Mouse (Mus musculus): ENCODE results near the gene Klhl7. TPM values are rescaled to one million over a fixed set of nuclear protein-coding genes. Genes with fewer than 3 reads are reported as not detected.

Klhl7 gene
- 55.1 and 60.2 TPM in 2 replicates for polyA plus RNA-seq (2015; fragmentation: Nextera tagmentation; extraction: Ambion mirVana)

GRCm38 (mm10) chr5:24100106-24100809 is at the start of gene Klhl7:
Gene Klhl7 (plus strand): TSS chr5:24100605.
- no peaks in the 10 kb centered on the region for H3K9me3 ChIP-seq
- H3K27me3 ChIP-seq, result no peaks in the 10 kb centered on the region
- peak within 1 kb of the TSS; percentile 83 for H3K27ac ChIP-seq
- H3K36me3 ChIP-seq, result no peaks in the 10 kb centered on the region
- H3K4me1 ChIP-seq, result peaks cover 9% of the 10 kb centered on the region
- under 1% methylated on average over 46 of the region's 47 CpGs for WGBS
- H3K4me3 ChIP-seq, result peak within 1 kb of the TSS; percentile 75
- peak within 1 kb of the TSS; percentile 84 for H3K9ac ChIP-seq
- ATAC-seq (ENCODE audit: low FRiP score, low read depth), result peak; percentile 98
- peak within 1 kb of the TSS; percentile 79 for H3K4me2 ChIP-seq (replicated peaks)

- H3K4me2 ChIP-seq (replicated peaks), result no peak overlapping the region
- H3K27ac ChIP-seq, result no peak overlapping the region
- no peaks in the 10 kb centered on the region for H3K4me1 ChIP-seq
- H3K9me3 ChIP-seq, result peaks cover 5% of the 10 kb centered on the region
- 55% methylated on average over 16 of the region's 16 CpGs for WGBS
- H3K36me3 ChIP-seq, result no peaks in the 10 kb centered on the region
- H3K9ac ChIP-seq, result no peak overlapping the region
- ATAC-seq (ENCODE audit: low FRiP score, low read depth), result no peak
- H3K27me3 ChIP-seq, result no peaks in the 10 kb centered on the region
- no peak overlapping the region for H3K4me3 ChIP-seq
Observed at GRCm38 (mm10) chr5:24051755-24052675, 48.4 kb upstream of the Klhl7 start.

- H3K36me3 ChIP-seq, result no peaks in the 10 kb centered on the region
- no peaks in the 10 kb centered on the region for H3K27me3 ChIP-seq
- H3K4me1 ChIP-seq, result no peaks in the 10 kb centered on the region
- no peak overlapping the region for H3K4me3 ChIP-seq
- no peak overlapping the region for H3K27ac ChIP-seq
- peaks cover 5% of the 10 kb centered on the region for H3K9me3 ChIP-seq
- H3K4me2 ChIP-seq (replicated peaks), result no peak overlapping the region
- WGBS, result 64% methylated on average over 9 of the region's 9 CpGs
- ATAC-seq (ENCODE audit: low FRiP score, low read depth), result no peak
- H3K9ac ChIP-seq, result no peak overlapping the region
Observed at GRCm38 (mm10) chr5:24053245-24054190, 46.9 kb upstream of the Klhl7 start.

- H3K27me3 ChIP-seq, result no peaks in the 10 kb centered on the region
- H3K4me1 ChIP-seq, result no peaks in the 10 kb centered on the region
- 91% methylated on average over 3 of the region's 3 CpGs for WGBS
- H3K9ac ChIP-seq, result no peak overlapping the region
- H3K27ac ChIP-seq, result no peak overlapping the region
- no peak overlapping the region for H3K4me3 ChIP-seq
- no peak overlapping the region for H3K4me2 ChIP-seq (replicated peaks)
- peaks cover 5% of the 10 kb centered on the region for H3K9me3 ChIP-seq
- H3K36me3 ChIP-seq, result no peaks in the 10 kb centered on the region
- no peak for ATAC-seq (ENCODE audit: low FRiP score, low read depth)
Observed at GRCm38 (mm10) chr5:24054382-24054781, 46.0 kb upstream of the Klhl7 start.

- Histone ChIP-seq H3K4me1 (no peaks in the 10 kb centered on the region), H3K4me2 (replicated peaks) (no peak overlapping the region), H3K27ac (no peak overlapping the region), H3K36me3 (no peaks in the 10 kb centered on the region), H3K4me3 (no peak overlapping the region), H3K27me3 (no peaks in the 10 kb centered on the region), H3K9ac (no peak overlapping the region), H3K9me3 (peaks cover 5% of the 10 kb centered on the region)
- no peak for ATAC-seq (ENCODE audit: low FRiP score, low read depth)
- 79% methylated on average over 2 of the region's 2 CpGs for WGBS
Observed at GRCm38 (mm10) chr5:24056865-24057264, 43.5 kb upstream of the Klhl7 start.

GRCm38 (mm10) chr5:24057592-24057991 is 42.8 kb upstream of the Klhl7 start:
- no peak overlapping the region for H3K27ac ChIP-seq
- no peaks in the 10 kb centered on the region for H3K36me3 ChIP-seq
- H3K4me1 ChIP-seq, result no peaks in the 10 kb centered on the region
- H3K4me2 ChIP-seq (replicated peaks), result no peak overlapping the region
- WGBS, result 68% methylated on average over 3 of the region's 3 CpGs
- no peak overlapping the region for H3K9ac ChIP-seq
- no peak overlapping the region for H3K4me3 ChIP-seq
- ATAC-seq (ENCODE audit: low FRiP score, low read depth), result no peak
- peaks cover 5% of the 10 kb centered on the region for H3K9me3 ChIP-seq
- H3K27me3 ChIP-seq, result no peaks in the 10 kb centered on the region

GRCm38 (mm10) chr5:24060949-24061348 is 39.5 kb upstream of the Klhl7 start:
- Histone ChIP-seq H3K4me2 (replicated peaks) (no peak overlapping the region), H3K27me3 (no peaks in the 10 kb centered on the region), H3K27ac (no peak overlapping the region), H3K36me3 (no peaks in the 10 kb centered on the region), H3K4me1 (no peaks in the 10 kb centered on the region), H3K9ac (no peak overlapping the region), H3K9me3 (no peaks in the 10 kb centered on the region), H3K4me3 (no peak overlapping the region)
- 53% methylated on average over 3 of the region's 3 CpGs for WGBS
- no peak for ATAC-seq (ENCODE audit: low FRiP score, low read depth)

GRCm38 (mm10) chr5:24063034-24063433 is 37.4 kb upstream of the Klhl7 start:
- no peaks in the 10 kb centered on the region for H3K27me3 ChIP-seq
- H3K9ac ChIP-seq, result no peak overlapping the region
- 79% methylated on average over 6 of the region's 6 CpGs for WGBS
- no peaks in the 10 kb centered on the region for H3K9me3 ChIP-seq
- H3K4me2 ChIP-seq (replicated peaks), result no peak overlapping the region
- H3K27ac ChIP-seq, result no peak overlapping the region
- H3K4me3 ChIP-seq, result no peak overlapping the region
- ATAC-seq (ENCODE audit: low FRiP score, low read depth), result no peak
- H3K4me1 ChIP-seq, result no peaks in the 10 kb centered on the region
- H3K36me3 ChIP-seq, result no peaks in the 10 kb centered on the region

GRCm38 (mm10) chr5:24063545-24063944 is 36.9 kb upstream of the Klhl7 start:
- Histone ChIP-seq H3K4me1 (no peaks in the 10 kb centered on the region), H3K27me3 (no peaks in the 10 kb centered on the region), H3K9ac (no peak overlapping the region), H3K4me2 (replicated peaks) (no peak overlapping the region), H3K27ac (no peak overlapping the region), H3K4me3 (no peak overlapping the region), H3K9me3 (no peaks in the 10 kb centered on the region), H3K36me3 (no peaks in the 10 kb centered on the region)
- 0 out of 2 replicates have a peak, but pooled peaks have one; percentile 36 for ATAC-seq (ENCODE audit: low FRiP score, low read depth)
- WGBS, result 74% methylated on average over 4 of the region's 4 CpGs

- Histone ChIP-seq H3K27ac (no peak overlapping the region), H3K9me3 (no peaks in the 10 kb centered on the region)
Observed at GRCm38 (mm10) chr5:24068955-24069354, 31.4 kb upstream of the Klhl7 start.

GRCm38 (mm10) chr5:24072031-24072430 is 28.4 kb upstream of the Klhl7 start:
- WGBS, result 55% methylated on average over 6 of the region's 6 CpGs
- no peaks in the 10 kb centered on the region for H3K36me3 ChIP-seq

More at GRCm38 (mm10) chr5:24068955-24069354, 31.4 kb upstream of the Klhl7 start:
- 72% methylated on average over 6 of the region's 6 CpGs for WGBS
- H3K4me3 ChIP-seq, result no peak overlapping the region
- H3K9ac ChIP-seq, result no peak overlapping the region
- no peaks in the 10 kb centered on the region for H3K27me3 ChIP-seq
- H3K4me1 ChIP-seq, result 0 out of 2 replicates have a peak, but pooled peaks cover 3% of the 10 kb centered on the region
- H3K4me2 ChIP-seq (replicated peaks), result no peak overlapping the region
- H3K36me3 ChIP-seq, result no peaks in the 10 kb centered on the region
- ATAC-seq (ENCODE audit: low FRiP score, low read depth), result no peak

More at GRCm38 (mm10) chr5:24072031-24072430, 28.4 kb upstream of the Klhl7 start:
- Histone ChIP-seq H3K4me1 (peaks cover 6% of the 10 kb centered on the region; the same call in 1 of the 2 replicates), H3K4me2 (replicated peaks) (no peak overlapping the region), H3K27ac (no peak overlapping the region), H3K4me3 (no peak overlapping the region), H3K9me3 (no peaks in the 10 kb centered on the region), H3K9ac (no peak overlapping the region), H3K27me3 (no peaks in the 10 kb centered on the region)
- ATAC-seq (ENCODE audit: low FRiP score, low read depth), result no peak
